Mouse (Mus musculus) intestine, embryonic 15.5 days (tissue): ENCODE measurements around the gene Frmd4a. TPM values are rescaled to one million over a fixed set of nuclear protein-coding genes. Genes with fewer than 3 reads are reported as not detected.
A peak's percentile ranks its signal among the peaks of the same experiment; 100 is the strongest.

Experiments
- ATAC-seq: fragments of 200-750 bp; cut with Nextera tagmentation; 2 replicates; pipeline ENCODE4 v1.8.0; 2017; ENCODE audit warnings: moderate TSS enrichment, moderate library complexity
- H3K27ac ChIP-seq: fragments of 300-500 bp; sonication (generic); 2 replicates; pipeline ENCODE4 v1.5.1; 2015; ENCODE audit warnings: mild to moderate bottlenecking, inconsistent platforms
- H3K27me3 ChIP-seq: fragments of 300-500 bp; sonication (generic); replicated peaks from 2 replicates; pipeline ENCODE4 v1.6.1; 2015; ENCODE audit warnings: inconsistent platforms
- H3K36me3 ChIP-seq: fragments of 300-500 bp; sonication (generic); 2 replicates; pipeline ENCODE4 v1.6.1; 2015; ENCODE audit warnings: inconsistent platforms
- H3K4me1 ChIP-seq: fragments of 300-500 bp; sonication (generic); replicated peaks from 2 replicates; pipeline ENCODE4 v1.6.1; 2015; ENCODE audit warnings: inconsistent platforms
- H3K4me2 ChIP-seq: fragments of 300-500 bp; sonication (generic); replicated peaks from 2 replicates; pipeline ENCODE4 v1.6.1; 2015; ENCODE audit warnings: mild to moderate bottlenecking, inconsistent platforms
- H3K4me3 ChIP-seq: fragments of 300-500 bp; sonication (generic); replicated peaks from 2 replicates; pipeline ENCODE4 v1.5.1; 2015; ENCODE audit warnings: inconsistent platforms
- H3K9ac ChIP-seq: fragments of 300-500 bp; sonication (generic); 2 replicates; pipeline ENCODE4 v1.6.1; 2015; ENCODE audit warnings: inconsistent platforms
- H3K9me3 ChIP-seq: fragments of 300-500 bp; sonication (generic); 2 replicates; pipeline ENCODE4 v1.6.1; 2016; ENCODE audit warnings: inconsistent platforms
- WGBS: fragments of 180-500 bp; shearing (Covaris S2); methylation state at CpG from one replicate; pipeline ENCODE4 v1.1.7; 2015; 5-methylcytosine and 5-hydroxymethylcytosine counted together
- polyA plus RNA-seq: library from polyadenylated mRNA; unstranded; fragments of >200 nt; fragmentation: Nextera tagmentation; extraction: Ambion mirVana; gene quantifications from 2 replicates; pipeline ENCODE4 v1.2.1, GENCODE M21; 2015

Frmd4a gene
- polyA plus RNA-seq, 1 experiment from 2014 or later, result 21.0 TPM

DNA sequence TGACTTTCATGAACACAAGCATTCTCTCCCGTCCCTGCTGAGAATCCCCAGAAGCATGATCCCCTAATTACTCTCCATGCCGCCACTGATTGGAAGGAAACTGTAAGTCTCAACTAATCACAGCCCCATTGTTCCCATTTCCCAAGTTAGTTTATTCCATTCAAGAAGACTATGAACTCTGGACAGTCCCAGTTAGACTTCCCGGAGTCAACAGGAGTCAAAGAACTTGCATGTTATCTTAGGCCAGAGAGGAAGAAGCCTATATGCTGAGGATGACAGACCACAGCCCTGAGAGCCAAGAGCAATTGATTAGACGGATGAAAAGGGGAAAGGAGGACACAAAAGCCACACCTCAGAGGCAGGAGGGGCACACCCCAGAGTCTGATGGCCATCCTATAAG, 458.5 kb downstream of the Frmd4a start:
- Histone ChIP-seq H3K9ac (no peak overlapping the region), H3K27me3 (no peaks in the 10 kb centered on the region), H3K4me3 (no peak overlapping the region), H3K9me3 (no peaks in the 10 kb centered on the region), H3K36me3 (no peaks in the 10 kb centered on the region), H3K27ac (no peak overlapping the region), H3K4me1 (0 out of 2 replicates have a peak, but pooled peaks cover 5% of the 10 kb centered on the region), H3K4me2 (no peak overlapping the region)
- WGBS, result 65% methylated on average over 4 of the region's 4 CpGs
- no peak for ATAC-seq

DNA sequence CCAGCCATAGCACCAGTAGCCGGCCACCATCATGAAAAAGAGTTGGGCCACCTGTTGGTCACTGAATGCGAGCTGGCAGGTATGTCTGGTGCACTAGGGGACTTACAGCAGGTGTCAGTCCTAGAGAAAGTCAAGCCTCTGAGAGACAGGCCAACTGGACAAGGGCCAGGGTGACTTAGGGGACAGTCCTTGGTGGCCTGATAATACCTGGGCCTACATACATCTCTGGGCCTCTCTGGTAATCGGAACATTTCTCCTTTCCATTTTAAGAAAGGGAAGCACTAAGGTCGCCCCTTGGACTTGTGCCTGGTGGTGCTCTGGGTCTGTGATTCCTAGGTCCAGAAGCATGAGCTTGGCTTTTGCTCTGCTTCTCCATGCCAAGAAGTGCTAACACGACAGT, 459.1 kb downstream of the Frmd4a start:
- Histone ChIP-seq H3K4me1 (0 out of 2 replicates have a peak, but pooled peaks cover 5% of the 10 kb centered on the region), H3K27me3 (no peaks in the 10 kb centered on the region), H3K27ac (no peak overlapping the region), H3K36me3 (no peaks in the 10 kb centered on the region), H3K4me3 (no peak overlapping the region), H3K9ac (no peak overlapping the region), H3K4me2 (no peak overlapping the region), H3K9me3 (no peaks in the 10 kb centered on the region)
- WGBS, result 82% methylated on average over 5 of the region's 5 CpGs
- ATAC-seq, result no peak

DNA sequence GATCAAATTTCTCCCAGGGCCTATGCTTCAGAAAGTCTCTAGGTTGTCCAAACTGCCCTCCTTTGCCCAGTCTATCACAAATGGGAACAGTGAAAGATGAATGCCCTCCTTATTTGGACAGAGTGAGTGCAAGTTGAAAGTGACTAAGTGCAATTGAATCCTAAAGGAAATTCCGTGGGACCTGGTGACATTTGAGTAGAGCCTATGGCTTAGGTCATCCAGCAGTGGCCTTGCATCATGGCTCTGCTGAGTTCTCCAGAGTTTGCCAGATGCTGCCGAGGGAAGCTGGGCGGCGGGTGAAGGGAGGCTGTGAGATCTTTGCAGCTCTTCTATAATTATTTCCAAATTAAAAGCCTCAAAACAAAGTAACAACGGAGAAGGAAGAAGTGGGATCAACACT, 459.8 kb downstream of the Frmd4a start:
- H3K9me3 ChIP-seq, result no peaks in the 10 kb centered on the region
- no peaks in the 10 kb centered on the region for H3K27me3 ChIP-seq
- ATAC-seq, result no peak
- no peak overlapping the region for H3K9ac ChIP-seq
- no peak overlapping the region for H3K27ac ChIP-seq
- no peak overlapping the region for H3K4me3 ChIP-seq
- 71% methylated on average over 5 of the region's 5 CpGs for WGBS
- no peaks in the 10 kb centered on the region for H3K36me3 ChIP-seq
- 0 out of 2 replicates have a peak, but pooled peaks cover 5% of the 10 kb centered on the region for H3K4me1 ChIP-seq
- H3K4me2 ChIP-seq, result no peak overlapping the region

DNA sequence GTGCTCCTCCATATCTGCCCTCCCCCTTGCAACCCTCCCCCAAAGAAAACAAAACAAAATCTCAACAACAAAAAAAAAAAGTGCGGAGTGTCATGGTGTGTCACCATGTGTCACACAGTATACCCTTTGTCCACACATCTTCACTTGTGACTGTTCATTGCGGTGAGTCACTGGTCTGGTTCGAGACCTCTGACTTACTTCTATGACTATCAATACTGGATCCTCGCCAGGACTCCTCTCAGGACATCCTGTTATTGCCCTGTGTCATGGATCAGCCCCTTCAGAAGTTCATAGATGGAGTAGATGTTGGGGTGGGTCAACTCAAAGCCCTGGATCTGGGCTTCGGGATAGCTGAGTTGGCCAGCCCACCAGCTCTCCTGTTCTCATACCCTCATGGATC, 462.7 kb downstream of the Frmd4a start:
- Histone ChIP-seq H3K4me3 (no peak overlapping the region), H3K9me3 (no peaks in the 10 kb centered on the region), H3K4me2 (no peak overlapping the region), H3K36me3 (no peaks in the 10 kb centered on the region), H3K4me1 (no peaks in the 10 kb centered on the region), H3K27ac (no peak overlapping the region), H3K9ac (no peak overlapping the region), H3K27me3 (no peaks in the 10 kb centered on the region)
- no peak for ATAC-seq
- 86% methylated on average over 5 of the region's 5 CpGs for WGBS

DNA sequence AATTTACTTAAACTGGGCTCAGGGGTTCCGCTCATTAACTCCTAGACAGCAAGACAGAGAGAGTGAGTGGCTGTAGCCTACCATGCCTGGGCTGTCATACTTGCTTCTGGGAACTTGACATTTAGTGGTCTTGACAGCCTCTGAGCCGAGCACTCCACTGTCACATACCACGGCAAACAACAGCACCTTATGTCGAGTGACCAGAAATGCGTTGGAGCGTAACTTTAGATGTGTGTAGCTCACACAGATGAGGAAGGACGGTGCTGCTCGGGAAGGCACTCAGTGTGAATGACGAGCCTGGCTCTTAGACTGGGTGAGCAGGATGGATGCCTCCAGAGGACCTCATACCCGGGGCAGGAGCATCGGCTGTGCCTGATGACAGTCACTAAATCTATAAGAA, 463.6 kb downstream of the Frmd4a start:
- WGBS, result 84% methylated on average over 11 of the region's 11 CpGs
- ATAC-seq, result no peak
- H3K27ac ChIP-seq, result no peak overlapping the region
- no peaks in the 10 kb centered on the region for H3K9me3 ChIP-seq
- no peaks in the 10 kb centered on the region for H3K4me1 ChIP-seq
- H3K36me3 ChIP-seq, result no peaks in the 10 kb centered on the region
- H3K4me3 ChIP-seq, result no peak overlapping the region
- H3K27me3 ChIP-seq, result no peaks in the 10 kb centered on the region
- H3K4me2 ChIP-seq, result no peak overlapping the region
- H3K9ac ChIP-seq, result no peak overlapping the region

DNA sequence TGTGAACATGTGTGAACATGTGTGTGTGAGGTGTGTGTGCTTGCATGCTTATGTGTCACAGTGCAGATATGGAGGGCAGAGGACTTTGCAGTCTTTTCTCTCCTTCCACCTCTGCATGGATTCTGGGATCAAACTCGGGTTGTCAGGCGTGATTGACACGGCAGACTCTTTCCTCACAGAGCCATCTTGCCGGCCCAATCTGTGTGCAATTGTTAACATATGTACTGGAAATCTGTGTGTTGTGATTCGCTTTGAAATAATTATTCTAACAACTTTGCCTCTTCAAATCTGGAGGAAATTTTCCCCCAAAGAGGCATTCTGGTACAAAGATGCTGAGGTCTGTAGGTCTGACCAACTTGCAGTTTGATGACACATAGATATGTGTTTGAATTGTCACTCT, 468.7 kb downstream of the Frmd4a start:
- Histone ChIP-seq H3K36me3 (no peaks in the 10 kb centered on the region), H3K9me3 (no peaks in the 10 kb centered on the region), H3K4me1 (no peaks in the 10 kb centered on the region), H3K27ac (no peak overlapping the region), H3K27me3 (no peaks in the 10 kb centered on the region), H3K4me3 (no peak overlapping the region), H3K9ac (no peak overlapping the region), H3K4me2 (no peak overlapping the region)
- WGBS, result 93% methylated on average over 5 of the region's 5 CpGs
- no peak for ATAC-seq

DNA sequence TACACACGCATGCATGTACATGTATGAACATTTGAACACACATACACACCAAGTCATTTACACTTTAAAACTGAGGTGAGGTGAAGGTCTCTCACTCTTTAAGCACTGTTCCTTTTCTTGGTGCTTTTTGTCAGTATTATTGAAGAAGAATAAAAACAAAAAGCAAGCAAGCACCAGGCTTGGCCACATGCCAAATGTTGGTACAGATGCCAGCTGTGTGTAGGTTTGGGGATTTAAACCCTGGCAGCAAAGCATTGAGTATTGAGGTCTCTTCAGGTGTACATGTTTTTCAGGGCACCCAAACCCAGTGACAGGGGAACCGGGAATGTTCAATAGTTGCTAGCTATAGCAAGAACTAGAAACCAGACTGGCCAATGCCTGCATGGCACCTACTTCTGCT, 469.8 kb downstream of the Frmd4a start:
- Histone ChIP-seq H3K9ac (no peak overlapping the region), H3K4me1 (peaks cover 3% of the 10 kb centered on the region; the same call in 1 of the 2 replicates), H3K36me3 (no peaks in the 10 kb centered on the region), H3K27ac (no peak overlapping the region), H3K4me2 (no peak overlapping the region), H3K27me3 (no peaks in the 10 kb centered on the region), H3K9me3 (no peaks in the 10 kb centered on the region), H3K4me3 (no peak overlapping the region)
- no peak for ATAC-seq
- WGBS, result 90% methylated on average over 2 of the region's 2 CpGs

DNA sequence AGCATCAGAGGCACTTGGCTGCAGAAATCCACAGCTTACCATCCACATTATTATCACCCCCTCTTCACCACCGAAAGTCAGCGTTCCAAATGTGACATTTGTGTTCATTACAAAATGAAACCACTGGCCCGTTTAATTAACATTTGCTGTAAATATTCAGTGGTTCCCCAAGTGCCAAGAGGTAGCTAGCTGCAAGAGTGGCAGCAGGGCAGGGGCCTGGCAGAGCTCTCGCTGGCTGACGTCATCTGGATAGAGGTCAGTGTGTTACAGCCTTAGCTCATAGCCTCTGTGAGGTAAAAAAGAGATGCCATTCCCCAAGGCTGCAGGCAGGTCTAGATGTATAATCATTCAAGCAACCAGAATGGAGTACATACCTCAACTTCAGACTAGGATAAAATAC, 473.3 kb downstream of the Frmd4a start:
- no peaks in the 10 kb centered on the region for H3K27me3 ChIP-seq
- no peaks in the 10 kb centered on the region for H3K36me3 ChIP-seq
- no peak overlapping the region for H3K9ac ChIP-seq
- H3K4me2 ChIP-seq, result no peak overlapping the region
- no peaks in the 10 kb centered on the region for H3K9me3 ChIP-seq
- ATAC-seq, result no peak
- 81% methylated on average over 5 of the region's 5 CpGs for WGBS
- H3K4me3 ChIP-seq, result no peak overlapping the region
- peaks cover 7% of the 10 kb centered on the region; the same call in 1 of the 2 replicates for H3K4me1 ChIP-seq
- no peak overlapping the region for H3K27ac ChIP-seq

DNA sequence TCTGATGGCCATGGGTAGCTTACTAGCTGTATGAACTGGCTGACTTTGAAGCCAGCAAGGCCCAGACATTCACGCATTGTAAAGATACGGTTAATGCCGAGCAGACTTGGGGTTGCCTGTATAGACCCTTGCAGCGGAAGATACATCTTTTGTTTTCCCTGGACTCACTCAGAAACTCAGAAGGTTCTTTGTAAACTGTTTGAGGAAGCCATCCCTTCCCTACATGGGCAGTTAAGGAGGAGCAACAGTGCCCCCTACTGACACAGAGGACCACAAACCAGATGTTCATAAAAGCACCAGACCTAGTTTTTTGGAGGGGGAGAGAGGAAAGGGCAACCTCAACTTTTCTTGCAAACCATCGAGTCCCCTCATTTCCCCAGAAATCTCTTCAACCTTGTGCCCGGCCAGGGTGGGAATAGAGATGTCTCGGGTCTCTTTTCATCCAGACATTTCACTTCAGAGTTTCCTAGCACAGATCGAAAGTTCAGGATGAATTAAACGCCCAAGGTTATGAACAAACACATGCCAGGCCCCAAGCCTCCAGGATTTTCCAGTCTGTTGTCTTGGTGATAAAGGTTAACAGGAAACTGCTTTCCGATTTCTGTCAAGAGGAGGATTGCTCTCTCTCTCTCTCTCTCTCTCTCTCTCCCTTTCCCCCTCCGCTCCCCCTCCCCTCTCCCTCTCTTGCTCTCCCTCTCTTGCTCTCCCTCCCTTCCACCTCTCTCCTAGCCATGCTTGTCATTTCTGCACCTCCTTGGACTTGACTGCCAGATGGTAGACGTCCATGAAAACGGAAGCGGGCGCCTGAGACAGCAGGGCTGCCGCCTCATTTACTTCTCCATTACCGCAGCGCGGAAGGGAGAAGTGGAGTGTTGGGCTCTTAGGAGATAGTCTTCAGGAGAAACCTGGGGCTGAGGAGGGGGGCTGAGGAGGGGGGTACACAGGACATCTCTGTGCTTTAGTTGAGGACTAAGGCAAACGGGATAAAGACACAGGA, 475.3 kb downstream of the Frmd4a start:
- 30% methylated on average over 20 of the region's 20 CpGs for WGBS
- Histone ChIP-seq H3K4me1 (peaks cover 7% of the 10 kb centered on the region; the same call in 1 of the 2 replicates), H3K9ac (no peak overlapping the region), H3K36me3 (no peaks in the 10 kb centered on the region), H3K4me3 (no peak overlapping the region), H3K9me3 (no peaks in the 10 kb centered on the region), H3K27me3 (no peaks in the 10 kb centered on the region), H3K27ac (peak overlapping the region; percentile 57), H3K4me2 (0 out of 2 replicates have a peak overlapping the region, but pooled peaks have one; percentile 2)
- ATAC-seq, result peak; percentile 80

DNA sequence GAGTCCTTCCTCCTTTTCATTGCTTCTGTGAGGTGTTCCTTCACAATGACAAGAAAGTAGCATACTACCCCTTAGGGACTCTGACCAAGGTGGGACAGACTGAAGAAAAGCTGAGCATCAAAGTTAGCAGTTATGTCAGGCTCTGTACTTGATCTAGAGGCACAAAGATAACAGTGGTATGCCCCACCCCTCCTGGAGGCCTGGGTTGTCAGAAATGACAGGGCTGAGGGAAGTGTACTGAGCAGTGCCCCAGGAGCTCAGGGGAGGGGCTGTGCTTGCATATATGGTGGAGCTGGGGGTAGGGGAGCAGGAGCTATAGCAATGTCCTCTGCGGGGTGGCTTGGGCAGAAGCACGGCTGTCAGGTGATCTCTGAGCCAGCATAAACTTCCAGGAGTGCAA, 477.0 kb downstream of the Frmd4a start:
- H3K4me1 ChIP-seq, result peaks cover 7% of the 10 kb centered on the region; the same call in 1 of the 2 replicates
- no peaks in the 10 kb centered on the region for H3K9me3 ChIP-seq
- no peak overlapping the region for H3K27ac ChIP-seq
- ATAC-seq, result no peak
- H3K4me3 ChIP-seq, result no peak overlapping the region
- H3K36me3 ChIP-seq, result no peaks in the 10 kb centered on the region
- 55% methylated on average over 2 of the region's 2 CpGs for WGBS
- no peak overlapping the region for H3K9ac ChIP-seq
- no peak overlapping the region for H3K4me2 ChIP-seq
- no peaks in the 10 kb centered on the region for H3K27me3 ChIP-seq

DNA sequence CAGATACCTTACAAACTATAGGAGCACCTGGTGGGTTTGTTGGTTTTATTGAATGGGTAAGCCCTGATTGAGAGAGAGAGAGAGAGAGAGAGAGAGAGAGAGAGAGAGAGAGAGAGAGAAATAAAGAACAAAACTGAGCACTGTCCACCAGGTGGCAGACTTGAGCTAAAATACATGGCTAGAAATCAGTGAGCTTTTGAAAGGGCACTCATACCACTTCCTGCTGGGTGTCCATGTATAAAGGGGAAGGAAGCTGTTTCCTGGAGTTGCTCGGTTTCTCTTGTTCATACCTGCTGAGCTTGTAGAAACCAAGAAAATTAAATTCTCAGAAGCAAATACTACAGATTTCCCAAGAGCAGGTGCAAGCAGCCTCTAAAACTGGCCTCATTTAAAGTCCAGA, 481.7 kb downstream of the Frmd4a start:
- Histone ChIP-seq H3K27ac (no peak overlapping the region), H3K4me3 (no peak overlapping the region), H3K36me3 (no peaks in the 10 kb centered on the region), H3K4me1 (no peaks in the 10 kb centered on the region), H3K27me3 (no peaks in the 10 kb centered on the region), H3K9me3 (no peaks in the 10 kb centered on the region), H3K9ac (no peak overlapping the region), H3K4me2 (no peak overlapping the region)
- no peak for ATAC-seq
- 0% methylated on average over 1 of the region's 1 CpGs for WGBS

DNA sequence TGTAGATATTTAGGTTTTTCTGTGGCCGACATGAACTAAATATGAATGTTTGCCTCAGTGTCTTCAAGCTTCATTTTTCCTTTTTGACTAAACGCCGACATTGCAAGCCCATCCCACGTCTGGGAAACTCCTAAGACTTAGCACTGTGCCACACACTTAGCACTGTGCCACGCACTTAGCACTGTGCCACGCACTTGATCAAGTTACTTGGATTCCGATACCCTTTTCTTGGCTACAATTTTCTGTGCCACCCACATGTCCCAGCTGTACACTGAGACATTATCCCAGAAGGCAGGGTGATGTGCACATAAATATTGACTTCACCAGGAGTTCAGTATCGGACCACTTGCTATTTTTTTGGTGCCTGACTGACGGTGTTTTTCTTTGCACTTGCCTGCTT, 482.4 kb downstream of the Frmd4a start:
- H3K4me1 ChIP-seq, result no peaks in the 10 kb centered on the region
- 92% methylated on average over 9 of the region's 9 CpGs for WGBS
- no peak for ATAC-seq
- no peak overlapping the region for H3K4me2 ChIP-seq
- no peak overlapping the region for H3K4me3 ChIP-seq
- H3K9me3 ChIP-seq, result no peaks in the 10 kb centered on the region
- no peaks in the 10 kb centered on the region for H3K36me3 ChIP-seq
- H3K27ac ChIP-seq, result no peak overlapping the region
- H3K9ac ChIP-seq, result no peak overlapping the region
- H3K27me3 ChIP-seq, result no peaks in the 10 kb centered on the region
